Mouse (Mus musculus) cerebellum, adult 2 months (tissue): ENCODE measurements around the gene Cbx1.

Experiments
- CTCF ChIP-seq: fragments of 200-500 bp; IDR thresholded peaks from 2 replicates; pipeline ENCODE4 v1.5.1; 2011; ENCODE audit warnings: low read depth, mild to moderate bottlenecking, control low read depth, low read length, moderate library complexity, borderline replicate concordance; ENCODE audit not compliant: insufficient read depth
- POLR2A ChIP-seq: fragments of 200-500 bp; IDR thresholded peaks from 2 replicates; pipeline ENCODE4 v1.6.1; 2011; ENCODE audit warnings: low read length, control low read depth, borderline replicate concordance; ENCODE audit not compliant: insufficient read depth

GRCm38 (mm10) chr11:96823880-96824782, 35.2 kb downstream of the Cbx1 start:
- TF ChIP-seq POLR2A (peak; percentile 64; the same call in 1 of the 2 replicates), CTCF (no peak)
